Mouse (Mus musculus) frontal cortex, postnatal 10 days (tissue): Measurements from ENCODE around the gene Reg4.

ENCODE experiments used
- DNase-seq, 2 experiments: peaks; one replicate each; pipeline ENCODE4 v3.0.0; 2022; ENCODE audit warnings: low spot score in 2 of 2, mixed read lengths in 1 of 2

Reg4 gene

DNA sequence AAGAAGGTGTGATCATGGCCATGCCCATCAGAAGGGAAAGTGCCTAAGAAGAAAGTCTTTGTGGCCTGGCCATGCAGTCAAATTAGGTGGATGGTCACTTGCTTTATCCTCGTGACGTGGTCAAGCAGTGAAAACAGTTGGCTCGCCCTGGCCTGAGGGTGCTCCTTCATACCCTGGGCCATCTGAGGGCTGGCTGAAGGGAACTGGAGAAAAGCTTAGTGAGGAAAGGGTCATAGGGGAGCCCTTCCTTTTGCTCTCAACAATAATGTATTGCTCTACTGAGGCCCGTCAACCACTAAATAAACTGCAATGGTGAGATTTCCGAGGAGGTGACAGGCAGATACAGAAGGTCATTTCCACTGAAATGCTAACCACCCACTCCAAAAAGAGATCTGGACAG, 15.3 kb downstream of the Reg4 start:
- DNase-seq = no peak

- DNase-seq = no peak
Measured at GRCm38 (mm10) chr3:98238150-98238549, 16.2 kb downstream of the Reg4 start.

DNA sequence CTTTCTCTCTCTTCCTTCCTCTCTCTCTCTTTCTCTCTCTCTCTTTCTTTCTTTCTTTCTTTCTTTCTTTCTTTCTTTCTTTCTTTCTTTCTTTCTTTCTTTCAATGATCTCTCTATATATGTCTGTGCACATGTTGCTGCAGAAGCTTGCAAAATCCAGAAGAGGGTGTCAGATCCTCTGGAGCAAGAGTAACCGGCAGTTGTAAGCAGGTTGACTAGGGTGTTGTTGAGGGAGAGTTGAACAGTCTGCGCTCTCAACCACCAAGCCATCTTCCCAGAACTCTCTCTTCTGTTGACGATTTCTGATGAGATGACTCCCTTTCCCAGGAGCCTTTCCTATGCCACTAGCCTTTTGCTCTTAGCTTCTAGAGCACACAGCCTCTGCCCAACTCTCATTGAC, 20.1 kb downstream of the Reg4 start:
- no peak for DNase-seq

DNA sequence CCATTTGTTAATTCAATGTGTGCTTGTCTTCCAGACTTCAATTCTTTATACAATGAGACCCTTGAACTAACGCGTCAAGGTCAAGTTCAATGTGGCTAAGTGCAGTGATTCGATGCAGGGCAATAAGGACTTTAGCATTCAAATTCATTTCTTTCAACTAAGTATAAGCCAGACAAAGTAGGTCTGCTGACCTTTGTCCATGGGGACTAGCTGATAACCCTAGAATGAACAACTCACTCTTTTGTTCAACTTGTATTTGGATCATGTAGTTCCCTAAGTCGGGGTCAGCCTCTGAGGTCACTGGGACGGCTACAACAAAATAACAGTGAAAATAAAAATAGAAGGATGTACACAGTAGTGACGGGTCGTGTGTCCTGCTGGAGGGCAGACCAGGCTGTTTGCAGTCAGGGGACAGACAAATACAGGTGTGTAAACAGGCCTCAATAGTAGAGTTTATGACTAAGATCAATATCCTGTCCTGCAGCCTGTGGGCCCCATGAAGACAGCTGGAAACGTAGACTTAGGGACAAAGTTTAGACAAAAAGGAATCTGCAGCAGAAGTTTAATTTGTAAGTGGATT, 20.6 kb downstream of the Reg4 start:
- no peak for DNase-seq

DNA sequence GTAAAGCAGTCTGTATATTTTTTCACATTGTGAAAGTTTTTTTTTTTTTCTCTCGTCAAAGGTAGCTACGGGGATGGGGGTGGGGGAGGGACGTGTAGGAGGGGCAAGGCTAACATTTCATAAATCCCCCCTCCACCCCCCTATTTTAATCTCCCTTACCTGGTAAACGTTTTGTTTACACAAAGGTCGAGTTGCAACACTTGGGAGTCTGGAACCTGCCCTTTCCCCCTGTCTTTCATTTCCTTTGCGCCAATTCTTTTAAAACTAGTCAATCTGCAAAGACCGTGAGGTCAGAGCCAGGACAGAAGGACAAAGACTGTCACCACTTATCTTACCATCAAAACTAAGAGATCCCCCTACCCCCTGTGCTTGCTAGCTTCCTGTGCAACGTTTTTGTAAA, 23.9 kb downstream of the Reg4 start:
- no peak for DNase-seq

- no peak for DNase-seq
Measured at GRCm38 (mm10) chr3:98246985-98247751, 25.2 kb downstream of the Reg4 start.

- no peak for DNase-seq
Measured at GRCm38 (mm10) chr3:98249378-98249777, 27.4 kb downstream of the Reg4 start.

DNA sequence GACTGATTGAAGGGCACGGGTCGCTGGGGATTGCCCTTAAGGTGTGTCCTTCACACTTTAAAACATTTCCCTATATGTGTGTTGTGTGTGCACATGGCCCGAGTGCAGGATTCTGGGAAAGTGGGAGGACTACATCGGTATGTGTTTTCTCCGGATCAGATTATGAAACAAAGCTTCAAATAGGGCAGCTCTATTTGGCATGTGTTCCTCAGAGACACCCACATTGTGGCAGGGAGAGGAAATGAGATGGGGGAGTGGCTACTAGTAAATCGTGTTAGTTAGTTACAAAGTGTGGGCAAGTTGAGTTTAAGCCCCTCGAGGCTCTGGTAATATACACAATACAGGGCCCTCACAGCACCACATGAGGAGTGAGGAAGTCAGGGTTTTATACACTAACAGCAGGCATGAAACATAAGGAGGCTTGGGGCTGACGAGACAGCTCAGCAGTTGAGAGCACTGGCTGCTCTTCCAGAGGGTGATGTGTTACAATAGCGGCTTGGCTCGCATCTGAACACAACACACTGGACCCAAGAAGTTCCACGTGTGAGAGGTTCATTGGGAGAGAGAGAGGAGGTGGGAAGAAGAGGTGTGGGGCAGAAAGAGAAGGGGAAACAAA, 28.0 kb downstream of the Reg4 start:
- no peak for DNase-seq

GRCm38 (mm10) chr3:98254059-98254458, 32.1 kb downstream of the Reg4 start:
- DNase-seq = no peak

DNA sequence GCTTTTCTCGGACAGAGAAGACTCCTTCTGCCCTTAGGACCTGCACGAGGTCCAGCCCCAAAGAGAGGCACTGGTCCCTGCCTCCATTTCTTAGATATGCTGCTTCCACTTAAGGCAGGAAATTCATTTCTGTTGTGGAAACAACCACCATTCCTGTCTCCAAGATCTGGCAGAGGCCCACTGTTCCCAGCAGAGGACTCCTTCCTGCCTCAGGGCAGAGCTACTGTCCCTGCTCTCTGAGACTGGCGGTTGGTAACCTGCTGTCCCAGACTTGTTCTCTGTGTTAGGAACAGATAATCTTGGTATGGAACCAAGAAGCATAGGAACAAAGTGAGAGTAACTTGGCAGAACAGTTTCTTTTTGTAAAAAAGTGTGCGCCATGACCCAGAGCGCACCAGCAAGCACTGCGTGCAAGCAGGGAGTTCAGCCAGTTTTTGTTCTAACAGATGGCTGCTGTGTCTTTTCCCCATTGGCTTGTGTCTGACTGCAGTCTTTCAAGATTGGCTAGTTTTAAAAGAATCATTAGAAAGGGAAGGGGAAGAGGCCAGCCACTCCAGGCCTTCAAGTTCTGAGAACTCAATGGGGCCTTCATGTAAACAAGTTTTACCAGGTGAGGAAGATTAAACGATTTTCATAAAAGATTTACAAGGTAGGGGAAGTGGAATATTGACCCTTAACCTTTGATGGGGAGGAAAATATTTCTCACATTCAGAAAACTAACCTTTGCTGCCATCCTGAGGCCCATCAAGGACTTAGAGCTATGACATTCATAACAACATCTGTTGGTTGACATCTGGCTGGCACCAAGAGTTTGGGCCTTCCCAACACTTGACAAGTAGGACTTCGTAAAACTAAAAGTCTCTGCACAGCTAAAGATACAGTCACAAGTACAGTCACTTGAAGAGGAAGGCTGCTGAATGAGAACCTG, 33.0 kb downstream of the Reg4 start:
- no peak for DNase-seq

DNA sequence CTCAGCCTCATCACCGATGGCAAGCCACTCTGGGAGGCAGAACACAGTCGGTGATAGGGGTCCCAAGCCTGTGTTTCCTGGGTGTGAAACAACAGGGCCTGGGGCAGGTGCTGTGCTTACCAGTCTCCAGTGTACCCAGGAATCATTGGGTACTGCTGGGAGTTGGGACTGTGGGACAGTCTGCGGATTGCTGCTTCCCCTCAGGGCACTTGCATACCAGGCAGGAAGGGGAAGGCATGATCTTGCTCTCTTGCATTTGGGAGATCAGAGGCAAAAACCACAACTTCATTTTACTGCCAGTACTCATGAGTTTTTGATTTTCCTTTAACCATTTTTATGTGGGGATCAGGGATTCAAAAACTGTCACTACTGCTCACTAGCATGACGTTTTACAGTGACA, 36.8 kb downstream of the Reg4 start:
- no peak for DNase-seq

GRCm38 (mm10) chr3:98259271-98259751, 37.4 kb downstream of the Reg4 start:
- DNase-seq = peak in 1 of 2 experiments; percentile 28

DNA sequence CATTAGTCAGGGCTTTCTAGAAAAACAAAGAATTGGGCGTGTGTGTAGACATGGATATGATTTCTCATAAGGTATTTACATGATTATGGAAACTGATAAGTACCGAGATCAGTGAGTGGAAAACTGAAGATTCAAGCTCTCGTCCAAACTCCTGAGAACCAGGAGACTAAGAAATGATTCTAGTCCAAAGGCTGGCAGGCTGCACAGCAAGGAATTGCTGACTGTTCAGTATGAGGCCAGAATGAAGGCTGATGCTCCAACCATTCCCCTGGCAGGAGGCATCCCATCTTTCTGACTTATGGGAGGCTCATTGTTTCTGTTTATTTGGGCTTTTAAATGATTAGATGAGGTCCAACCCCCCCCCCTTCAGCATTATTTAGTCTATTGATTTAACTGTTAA, 38.6 kb downstream of the Reg4 start:
- no peak for DNase-seq

DNA sequence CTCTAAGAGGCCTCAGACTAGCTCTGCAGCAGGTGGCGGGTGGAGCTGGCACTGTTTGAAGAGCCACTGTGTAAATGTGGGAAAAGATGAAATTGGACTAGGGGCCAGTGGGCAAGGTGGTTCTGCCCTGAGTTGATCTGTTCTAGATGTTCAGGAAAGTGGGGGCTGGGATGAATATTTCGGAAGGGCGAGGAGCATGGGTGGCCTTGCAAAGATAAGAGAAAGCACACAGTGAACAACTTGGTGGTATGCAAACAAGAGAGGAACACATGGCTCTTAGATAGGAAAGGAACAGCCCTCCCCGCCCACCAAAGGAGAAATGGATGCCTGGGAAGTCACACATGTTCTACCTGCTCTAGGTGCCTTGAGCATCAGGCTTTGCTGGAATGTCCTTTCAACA, 39.5 kb downstream of the Reg4 start:
- no peak for DNase-seq

DNA sequence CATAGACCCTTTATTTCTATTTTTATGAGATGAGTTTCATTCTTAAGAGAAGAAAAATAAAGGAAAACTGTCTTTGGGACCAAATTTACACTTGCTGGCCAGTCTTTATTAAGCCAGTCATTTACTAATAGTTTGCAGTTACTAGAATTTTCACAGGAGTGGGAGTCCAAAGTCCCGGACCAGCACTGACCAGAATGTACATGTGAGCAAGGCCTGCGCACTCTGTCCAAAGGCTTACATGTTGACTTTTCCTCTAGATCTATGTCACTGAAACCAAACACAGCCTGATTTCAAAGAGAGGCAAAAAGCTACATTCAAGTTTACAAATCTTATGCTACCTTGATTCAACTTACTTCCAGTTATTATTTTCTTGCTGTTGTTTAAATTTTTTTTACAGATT, 40.2 kb downstream of the Reg4 start:
- DNase-seq = no peak

- peak in 1 of 2 experiments; percentile 13 for DNase-seq
Measured at GRCm38 (mm10) chr3:98267249-98267651, 45.3 kb downstream of the Reg4 start.

GRCm38 (mm10) chr3:98273623-98274398, 51.9 kb downstream of the Reg4 start:
- DNase-seq = no peak

DNA sequence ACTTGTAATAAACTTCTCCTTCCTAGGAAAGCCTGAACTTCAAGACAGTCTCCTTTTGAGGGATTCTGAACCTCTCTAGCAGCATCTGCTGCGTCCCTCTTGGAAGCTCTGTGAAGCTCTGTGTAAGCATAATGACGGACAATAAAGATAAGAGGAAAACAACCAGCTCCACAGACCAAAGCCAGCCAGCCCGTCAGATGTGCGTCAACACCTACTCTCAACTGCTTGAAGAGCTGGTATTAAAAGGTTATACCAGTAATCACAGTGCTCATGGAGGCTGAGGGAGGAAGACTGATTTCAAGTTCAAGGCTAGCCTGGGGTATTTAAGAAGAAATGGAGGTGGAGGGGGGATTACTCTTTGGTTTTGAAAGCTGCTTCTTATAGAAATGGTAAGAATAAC, 57.7 kb downstream of the Reg4 start:
- DNase-seq = no peak

GRCm38 (mm10) chr3:98280204-98280932, 58.4 kb downstream of the Reg4 start, which contains the start of gene Hmgcs2:
TSS of gene Hmgcs2 (plus strand) at chr3:98280435.
- DNase-seq = peak; percentile 13 to 15

DNA sequence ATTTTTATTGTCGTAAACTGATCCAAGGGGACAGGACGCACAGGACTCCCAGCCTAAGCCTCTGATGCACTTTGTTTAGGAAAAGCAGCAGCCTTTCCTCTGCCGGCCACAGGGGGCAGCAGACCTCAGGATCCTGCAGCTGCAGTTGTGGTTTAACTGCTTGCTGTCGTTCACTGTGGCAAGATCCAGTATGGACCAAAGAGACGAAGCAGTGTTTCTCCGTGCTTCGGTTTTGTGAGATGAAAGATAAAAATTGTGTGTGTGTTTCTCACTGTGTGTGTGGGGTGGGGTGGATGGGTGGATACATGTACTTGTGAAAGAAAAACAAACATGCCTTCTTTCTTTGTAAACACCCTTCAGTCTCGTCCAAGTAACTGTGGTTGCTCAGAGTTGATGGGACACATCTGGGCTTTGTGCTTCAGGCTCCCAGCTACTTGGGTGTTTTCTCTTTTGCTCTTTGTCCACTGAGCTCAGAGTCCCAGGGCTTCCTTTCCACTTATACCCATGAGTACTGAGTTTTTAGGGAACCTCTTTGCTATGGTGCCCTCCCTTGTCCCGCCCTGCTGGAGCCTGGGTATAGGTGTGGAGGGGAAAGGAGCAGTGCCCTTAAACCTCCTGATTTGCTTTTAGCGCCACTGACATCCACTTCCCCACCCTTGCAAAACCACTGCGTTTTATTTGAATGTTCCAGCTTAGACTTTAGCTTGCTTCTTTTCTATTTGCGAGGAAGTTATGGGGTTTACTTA, 59.1 kb downstream of the Reg4 start:
- DNase-seq = peak; percentile 23 to 51
